Mouse (Mus musculus): ENCODE measurements around the gene Ssh3. TPM values are rescaled to one million over a fixed set of nuclear protein-coding genes. Genes with fewer than 3 reads are reported as not detected.

Gene Ssh3
- polyA plus RNA-seq, 1 experiment from 2014 or later = 16.2 TPM

DNA sequence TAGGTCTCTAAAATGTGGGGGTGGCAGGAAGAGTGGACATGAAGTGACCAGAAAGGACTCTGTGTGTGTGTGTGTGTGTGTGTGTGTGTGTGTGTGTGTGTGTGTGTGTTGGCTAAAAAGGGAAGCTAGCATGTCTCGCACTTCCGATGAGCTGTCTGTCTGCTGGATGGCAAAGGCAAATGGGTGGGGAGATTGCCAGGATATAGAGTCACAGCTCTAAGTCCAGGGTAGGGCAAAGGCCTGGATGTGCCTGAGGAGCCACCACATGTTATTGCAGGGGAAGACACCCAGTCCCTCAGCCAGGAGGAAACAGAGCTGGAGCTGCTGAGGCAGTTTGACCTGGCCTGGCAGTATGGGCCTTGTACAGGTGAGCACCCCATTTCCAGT, 36.8 kb downstream of the Ssh3 start:
- Histone ChIP-seq H3K4me3 (peak overlapping the region; percentile 63), H3K4me2 (peak overlapping the region; percentile 84), H3K9ac (peak overlapping the region; percentile 77), H3K27ac (peak overlapping the region; percentile 79), H3K27me3 (replicated peaks) (peaks cover 12% of the 10 kb centered on the region; the same call in 1 of the 2 replicates), H3K9me3 (no peaks in the 10 kb centered on the region), H3K4me1 (peaks cover 11% of the 10 kb centered on the region), H3K36me3 (replicated peaks) (no peaks in the 10 kb centered on the region)
- 8% methylated on average over 2 of the region's 2 CpGs for WGBS
- ATAC-seq (replicated peaks) = no peak; the same call in 1 of the 2 replicates

DNA sequence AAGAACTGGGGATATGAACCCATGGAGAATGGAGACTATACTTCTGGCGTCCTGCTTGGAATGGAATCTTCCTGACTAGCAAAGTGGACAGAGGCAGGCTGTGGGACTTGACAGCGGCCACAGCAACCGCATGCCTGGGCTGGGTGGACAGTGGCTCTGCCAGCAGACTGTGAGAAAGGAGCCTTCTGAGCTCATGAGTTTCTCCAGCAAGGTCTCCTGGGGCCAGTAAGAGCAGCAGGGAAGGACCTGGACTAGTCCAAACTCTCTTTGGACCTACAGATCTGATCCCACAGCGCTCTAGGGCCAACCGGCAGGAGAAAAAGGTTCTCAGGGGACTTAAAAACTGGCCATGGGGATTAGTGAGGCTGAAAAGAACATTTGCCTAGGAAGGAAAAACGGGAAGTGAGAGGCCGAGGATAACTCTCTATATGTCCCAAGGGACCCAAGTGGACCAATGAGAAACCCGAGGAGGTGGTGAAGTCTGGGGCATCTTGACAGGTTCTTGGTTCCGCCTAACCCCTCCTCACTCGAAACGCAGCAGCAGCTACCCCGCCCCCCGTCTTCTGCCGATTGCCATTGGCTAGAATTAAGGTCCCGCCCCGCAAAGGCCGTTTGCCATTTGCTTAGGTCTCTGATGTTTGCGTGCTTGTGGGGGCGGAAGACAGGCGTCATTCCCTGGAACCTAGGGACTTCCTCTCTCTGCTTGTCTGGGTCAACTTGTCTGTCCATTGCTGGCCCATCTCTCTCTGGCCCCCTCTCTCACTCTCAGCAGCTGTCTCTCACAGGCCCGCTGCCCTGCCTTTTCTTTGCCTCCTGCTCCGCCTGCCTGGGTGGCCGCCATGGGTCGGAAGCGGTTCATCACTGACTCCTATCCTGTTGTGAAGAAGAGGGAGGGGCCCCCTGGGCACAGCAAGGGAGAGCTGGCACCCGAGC, 37.5 kb downstream of the Ssh3 start, which contains the start of gene Pold4:
TSS of gene Pold4 (plus strand) at position 647 of the 933 bp plus-strand sequence.
- Histone ChIP-seq H3K4me1 (peaks cover 11% of the 10 kb centered on the region), H3K9ac (peak within 1 kb of the TSS; percentile 77), H3K4me3 (peak within 1 kb of the TSS; percentile 63), H3K9me3 (no peaks in the 10 kb centered on the region), H3K27ac (peak within 1 kb of the TSS; percentile 79), H3K27me3 (replicated peaks) (peaks cover 12% of the 10 kb centered on the region; the same call in 1 of the 2 replicates), H3K36me3 (replicated peaks) (no peaks in the 10 kb centered on the region), H3K4me2 (peak within 1 kb of the TSS; percentile 84)
- 11% methylated on average over 26 of the region's 26 CpGs for WGBS
- peak; percentile 96 for ATAC-seq (replicated peaks)

DNA sequence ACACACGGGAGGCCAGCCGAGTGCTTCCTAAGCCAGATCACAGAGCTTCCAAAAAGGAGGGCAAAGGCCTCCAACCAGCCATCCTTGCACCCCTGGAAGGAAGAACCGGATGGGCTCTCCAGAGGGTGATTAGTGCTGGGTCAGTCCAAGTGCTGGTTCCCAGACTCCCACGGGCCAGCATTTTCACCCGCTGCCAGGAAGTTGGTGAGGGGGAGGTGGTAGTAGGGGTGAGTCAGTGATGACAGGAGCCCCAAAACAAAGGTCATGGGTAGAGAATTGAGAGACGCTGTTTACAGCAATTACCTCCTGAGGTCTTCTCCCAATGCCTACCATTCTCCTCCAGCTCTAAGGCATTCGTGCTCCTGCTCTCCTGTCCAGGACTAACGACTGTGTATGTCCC, 38.6 kb downstream of the Ssh3 start:
- Histone ChIP-seq H3K27me3 (replicated peaks) (peaks cover 12% of the 10 kb centered on the region; the same call in 1 of the 2 replicates), H3K27ac (no peak overlapping the region), H3K9me3 (no peaks in the 10 kb centered on the region), H3K36me3 (replicated peaks) (no peaks in the 10 kb centered on the region), H3K4me3 (no peak overlapping the region), H3K4me1 (peaks cover 11% of the 10 kb centered on the region), H3K9ac (no peak overlapping the region), H3K4me2 (no peak overlapping the region)
- no peak for ATAC-seq (replicated peaks)
- 79% methylated on average over 8 of the region's 8 CpGs for WGBS

DNA sequence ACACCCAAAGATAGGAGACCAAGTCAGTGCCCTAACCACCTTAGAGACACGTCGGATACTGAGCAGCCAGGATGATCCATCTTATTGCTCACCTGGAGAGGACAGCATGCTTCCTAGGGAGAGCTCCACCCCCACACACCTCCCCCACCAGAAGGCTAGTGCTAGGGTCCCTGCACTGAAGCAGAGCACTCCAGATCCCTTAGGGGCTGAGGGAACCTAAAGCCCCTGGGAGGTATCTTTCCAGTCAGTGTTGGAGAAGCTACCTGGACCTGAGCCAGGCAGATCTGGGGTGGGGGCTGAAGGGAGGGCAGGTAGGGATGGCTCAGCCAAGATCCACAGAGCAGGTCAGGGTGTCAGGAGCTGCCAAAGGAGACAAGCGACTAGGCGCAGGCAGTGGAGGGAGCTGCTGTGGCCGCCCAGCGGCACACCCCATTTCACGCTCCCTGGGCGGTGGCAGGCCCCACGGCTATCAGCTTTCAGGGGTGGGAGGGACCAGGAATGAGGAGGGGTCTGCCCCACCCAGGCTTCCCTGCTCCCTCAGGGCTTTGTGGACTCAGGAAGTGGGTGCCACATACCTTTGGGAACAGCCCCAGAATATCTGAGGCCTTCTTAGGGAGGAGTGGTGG, 39.4 kb downstream of the Ssh3 start:
- no peak overlapping the region for H3K27ac ChIP-seq
- H3K4me1 ChIP-seq = peaks cover 11% of the 10 kb centered on the region
- no peak overlapping the region for H3K4me2 ChIP-seq
- H3K27me3 ChIP-seq (replicated peaks) = peaks cover 12% of the 10 kb centered on the region; the same call in 1 of the 2 replicates
- H3K4me3 ChIP-seq = no peak overlapping the region
- WGBS = 47% methylated on average over 9 of the region's 9 CpGs
- no peaks in the 10 kb centered on the region for H3K36me3 ChIP-seq (replicated peaks)
- H3K9me3 ChIP-seq = no peaks in the 10 kb centered on the region
- no peak for ATAC-seq (replicated peaks)
- no peak overlapping the region for H3K9ac ChIP-seq

DNA sequence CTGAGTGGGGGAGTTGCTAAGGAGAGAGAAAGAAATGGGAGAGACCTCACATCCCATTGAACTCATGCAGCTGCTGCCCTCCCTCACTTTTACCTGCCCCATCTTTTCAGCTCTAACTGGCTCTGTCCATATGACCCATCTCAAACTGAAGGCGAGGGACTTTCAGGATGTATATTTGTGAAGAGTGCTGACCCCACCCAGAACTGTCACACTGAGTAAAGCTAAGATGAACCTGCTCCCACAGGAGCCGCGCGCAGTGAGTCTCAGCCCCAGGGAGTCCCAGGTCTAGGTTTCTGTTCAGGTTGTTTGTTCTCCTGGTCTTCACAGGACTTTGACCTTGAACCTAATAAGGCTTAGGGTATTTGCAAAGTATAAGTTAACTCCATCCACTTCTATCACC, 40.1 kb downstream of the Ssh3 start:
- Histone ChIP-seq H3K4me2 (no peak overlapping the region), H3K4me3 (no peak overlapping the region), H3K27ac (no peak overlapping the region), H3K36me3 (replicated peaks) (no peaks in the 10 kb centered on the region), H3K4me1 (peaks cover 11% of the 10 kb centered on the region), H3K9ac (no peak overlapping the region), H3K27me3 (replicated peaks) (peaks cover 12% of the 10 kb centered on the region; the same call in 1 of the 2 replicates), H3K9me3 (no peaks in the 10 kb centered on the region)
- 73% methylated on average over 4 of the region's 4 CpGs for WGBS
- ATAC-seq (replicated peaks) = no peak

GRCm38 (mm10) chr19:4227894-4228678, 40.9 kb downstream of the Ssh3 start:
- Histone ChIP-seq H3K27me3 (replicated peaks) (peaks cover 12% of the 10 kb centered on the region; the same call in 1 of the 2 replicates), H3K9ac (no peak overlapping the region), H3K36me3 (replicated peaks) (no peaks in the 10 kb centered on the region)

DNA sequence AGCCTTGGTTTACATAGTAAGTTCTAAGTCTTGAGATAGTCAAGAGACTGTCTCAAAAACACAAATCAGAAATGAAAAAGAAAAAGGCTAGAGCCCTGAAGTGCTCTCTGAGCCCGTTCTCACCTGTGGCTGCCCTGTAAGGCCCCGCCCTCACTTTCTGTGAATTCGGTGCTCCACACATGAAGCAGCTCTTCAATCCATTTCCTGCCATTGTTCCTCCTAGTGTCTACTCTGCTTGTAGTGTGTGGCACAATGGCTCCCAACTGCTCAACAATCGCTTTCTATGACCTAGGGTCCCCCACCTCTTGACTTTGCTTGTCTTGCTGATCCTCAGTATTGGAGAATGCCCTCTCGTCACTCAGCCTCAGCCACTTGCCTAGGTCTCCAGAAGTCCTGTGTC, 41.5 kb downstream of the Ssh3 start:
- Histone ChIP-seq H3K4me2 (no peak overlapping the region), H3K27ac (no peak overlapping the region), H3K9me3 (no peaks in the 10 kb centered on the region), H3K36me3 (replicated peaks) (no peaks in the 10 kb centered on the region), H3K4me1 (peaks cover 8% of the 10 kb centered on the region), H3K27me3 (replicated peaks) (peaks cover 12% of the 10 kb centered on the region; the same call in 1 of the 2 replicates), H3K9ac (no peak overlapping the region), H3K4me3 (no peak overlapping the region)
- 65% methylated on average over 5 of the region's 5 CpGs for WGBS
- ATAC-seq (replicated peaks) = no peak

More at GRCm38 (mm10) chr19:4227894-4228678, 40.9 kb downstream of the Ssh3 start:
- no peak overlapping the region for H3K27ac ChIP-seq
- no peak for ATAC-seq (replicated peaks)
- H3K4me2 ChIP-seq = no peak overlapping the region
- H3K4me1 ChIP-seq = peaks cover 11% of the 10 kb centered on the region
- 21% methylated on average over 8 of the region's 8 CpGs for WGBS
- H3K9me3 ChIP-seq = no peaks in the 10 kb centered on the region
- H3K4me3 ChIP-seq = no peak overlapping the region

GRCm38 (mm10) chr19:4226779-4227178, 42.2 kb downstream of the Ssh3 start:
- H3K4me2 ChIP-seq = no peak overlapping the region
- H3K4me1 ChIP-seq = peaks cover 4% of the 10 kb centered on the region
- H3K36me3 ChIP-seq (replicated peaks) = no peaks in the 10 kb centered on the region
- H3K9ac ChIP-seq = no peak overlapping the region
- no peaks in the 10 kb centered on the region for H3K9me3 ChIP-seq
- 90% methylated on average over 7 of the region's 7 CpGs for WGBS
- H3K4me3 ChIP-seq = no peak overlapping the region
- no peak for ATAC-seq (replicated peaks)
- peaks cover 12% of the 10 kb centered on the region; the same call in 1 of the 2 replicates for H3K27me3 ChIP-seq (replicated peaks)
- H3K27ac ChIP-seq = no peak overlapping the region

GRCm38 (mm10) chr19:4222165-4222564, 46.8 kb downstream of the Ssh3 start:
- H3K27me3 ChIP-seq (replicated peaks) = peaks cover 1% of the 10 kb centered on the region
- no peak overlapping the region for H3K27ac ChIP-seq
- no peaks in the 10 kb centered on the region for H3K9me3 ChIP-seq
- H3K4me3 ChIP-seq = no peak overlapping the region
- no peak overlapping the region for H3K9ac ChIP-seq
- ATAC-seq (replicated peaks) = no peak
- 82% methylated on average over 11 of the region's 11 CpGs for WGBS
- H3K36me3 ChIP-seq (replicated peaks) = no peaks in the 10 kb centered on the region
- no peak overlapping the region for H3K4me2 ChIP-seq
- no peaks in the 10 kb centered on the region for H3K4me1 ChIP-seq

- no peaks in the 10 kb centered on the region for H3K36me3 ChIP-seq (replicated peaks)
- H3K27me3 ChIP-seq (replicated peaks) = peaks cover 9% of the 10 kb centered on the region
- peaks cover 2% of the 10 kb centered on the region; the same call in 1 of the 2 replicates for H3K4me1 ChIP-seq
- H3K9ac ChIP-seq = no peak overlapping the region
- no peak overlapping the region for H3K27ac ChIP-seq
- H3K9me3 ChIP-seq = no peaks in the 10 kb centered on the region
- WGBS = 45% methylated on average over 14 of the region's 14 CpGs
- no peak for ATAC-seq (replicated peaks)
- H3K4me3 ChIP-seq = no peak overlapping the region
- H3K4me2 ChIP-seq = no peak overlapping the region
Observed at GRCm38 (mm10) chr19:4220957-4221743, 47.8 kb downstream of the Ssh3 start.

DNA sequence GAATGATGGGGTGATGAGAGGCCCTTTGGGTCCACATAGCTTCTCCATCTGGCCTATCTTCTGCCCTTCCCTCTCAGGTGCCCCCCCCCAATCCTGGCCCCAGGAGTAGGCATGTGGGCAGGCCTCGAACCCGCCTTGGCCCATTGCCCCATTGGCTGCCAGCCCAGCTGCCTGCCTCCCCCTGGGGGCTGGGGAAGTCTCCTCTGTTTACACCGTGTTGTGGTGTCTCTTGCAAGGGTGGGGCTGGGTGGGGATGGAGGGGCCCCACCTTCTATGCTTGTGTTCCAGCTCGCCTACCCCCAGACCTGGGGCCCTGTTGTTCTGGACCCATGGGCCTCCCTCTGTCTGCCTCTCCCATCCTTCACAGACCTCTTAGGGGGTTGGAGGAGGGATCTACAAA, 48.6 kb downstream of the Ssh3 start:
- Histone ChIP-seq H3K27me3 (replicated peaks) (peaks cover 13% of the 10 kb centered on the region), H3K9ac (no peak overlapping the region), H3K4me2 (no peak overlapping the region), H3K9me3 (no peaks in the 10 kb centered on the region), H3K27ac (no peak overlapping the region), H3K4me3 (no peak overlapping the region), H3K4me1 (peaks cover 5% of the 10 kb centered on the region), H3K36me3 (replicated peaks) (no peaks in the 10 kb centered on the region)
- ATAC-seq (replicated peaks) = no peak
- WGBS = 59% methylated on average over 4 of the region's 4 CpGs
